Mouse (Mus musculus) thymus, postnatal 10 days (tissue): ENCODE results near the gene Lamtor4.
"Not testable (repeated sequence)": the region's sequence is repeated elsewhere in the genome, so short reads cannot be mapped to it uniquely, and the experiment has no call there.

ENCODE experiments used
- DNase-seq, 2 experiments: peaks; one replicate each; pipeline ENCODE4 v3.0.0; 2021; ENCODE audit warnings: low spot score in 2 of 2

The Lamtor4 gene

DNA sequence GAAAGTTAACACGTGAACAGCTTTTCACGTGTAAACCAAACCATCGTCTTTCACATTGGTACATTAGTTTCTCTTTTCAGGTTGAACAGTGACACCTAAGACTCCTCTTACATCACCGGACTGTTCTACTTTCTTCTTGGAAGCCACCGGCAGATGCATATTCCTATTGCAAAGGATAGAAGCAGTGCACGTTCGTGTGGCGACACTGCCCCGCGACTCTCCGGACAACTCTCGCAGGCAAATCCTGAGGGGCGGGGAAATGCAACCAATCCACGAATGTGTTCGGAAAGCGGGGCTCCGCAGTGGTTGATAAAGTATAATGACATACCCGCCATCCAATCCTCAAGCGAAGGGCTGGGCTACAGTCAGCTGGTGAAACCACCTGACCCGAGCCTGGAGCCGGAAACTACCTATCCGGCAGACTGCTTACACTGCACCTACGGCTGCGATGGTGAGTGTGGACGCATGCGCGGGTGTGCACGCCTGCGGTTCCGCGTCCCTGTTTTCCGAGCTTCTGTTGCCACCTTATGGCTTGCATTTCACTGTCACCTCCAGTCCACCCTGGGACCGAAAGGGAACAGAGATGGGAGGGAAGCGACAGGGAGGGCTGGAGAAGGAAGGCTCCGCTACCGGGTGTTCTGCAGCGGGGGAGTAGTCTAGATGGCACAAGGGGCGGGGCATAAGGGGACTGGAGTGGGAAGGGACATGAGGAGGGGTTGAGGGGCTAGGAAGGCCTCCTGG, at the start of gene Lamtor4:
Gene Lamtor4 (plus strand): TSS at position 130 of the 741 bp plus-strand sequence.
- DNase-seq: peak; percentile 87 to 88

DNA sequence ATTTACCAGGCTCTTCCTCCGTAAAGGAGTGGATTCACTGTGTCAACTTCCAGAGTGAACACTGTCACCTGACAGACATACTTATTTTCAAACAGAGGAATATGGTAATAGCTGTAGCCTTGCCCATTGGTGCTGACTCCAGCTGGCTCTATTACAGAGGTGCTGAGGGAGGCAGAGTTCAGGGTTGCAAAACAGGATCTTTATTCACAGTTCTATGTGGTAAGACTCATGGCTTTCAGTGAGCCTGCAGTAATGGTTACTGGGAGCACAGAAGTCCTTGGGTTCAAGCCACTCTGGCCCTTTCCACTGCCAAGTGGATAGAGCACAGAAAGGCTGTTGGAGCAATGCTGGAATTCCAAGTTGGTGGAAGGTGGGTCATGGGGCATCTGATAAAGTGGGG, 48.0 kb upstream of the Lamtor4 start:
- no peak for DNase-seq

DNA sequence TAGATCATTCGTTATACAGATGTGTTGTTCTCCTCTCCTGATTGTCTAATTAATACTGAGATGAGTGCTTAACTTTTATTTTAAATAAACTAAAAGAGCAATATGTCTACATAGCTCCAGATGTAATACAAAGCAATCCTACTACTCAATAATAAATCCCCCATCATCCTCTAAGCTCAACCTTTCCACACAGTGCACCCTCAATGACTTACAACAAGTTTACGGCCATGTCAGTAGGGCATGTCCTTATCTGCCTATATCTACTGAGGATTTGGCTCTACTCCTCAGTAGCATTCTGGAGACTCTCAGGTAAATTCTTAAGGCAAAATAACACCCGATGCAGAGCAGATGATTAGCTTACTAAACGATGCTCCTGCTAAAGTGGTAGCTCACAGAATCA, 47.4 kb upstream of the Lamtor4 start:
- DNase-seq: no peak

DNA sequence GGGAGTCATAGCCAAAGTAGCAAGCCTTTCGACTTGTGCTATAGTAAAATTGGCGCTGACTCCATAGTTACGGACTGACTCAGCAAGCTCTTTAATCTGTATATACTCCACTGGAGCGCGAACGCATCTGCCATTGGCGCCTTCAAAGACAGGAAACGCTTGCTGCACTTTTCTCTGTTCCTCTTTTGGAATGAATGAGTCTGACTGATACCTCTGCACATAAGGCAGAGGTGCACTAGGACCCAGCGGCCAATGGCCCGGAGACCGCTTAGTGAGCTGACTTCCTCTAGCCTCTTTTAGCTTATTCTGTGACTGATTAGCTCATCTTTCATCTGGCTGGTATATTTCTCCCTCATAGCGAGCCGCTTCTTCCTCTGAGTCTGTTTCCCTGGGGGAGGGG, 38.6 kb upstream of the Lamtor4 start:
- DNase-seq: not testable (repeated sequence)

DNA sequence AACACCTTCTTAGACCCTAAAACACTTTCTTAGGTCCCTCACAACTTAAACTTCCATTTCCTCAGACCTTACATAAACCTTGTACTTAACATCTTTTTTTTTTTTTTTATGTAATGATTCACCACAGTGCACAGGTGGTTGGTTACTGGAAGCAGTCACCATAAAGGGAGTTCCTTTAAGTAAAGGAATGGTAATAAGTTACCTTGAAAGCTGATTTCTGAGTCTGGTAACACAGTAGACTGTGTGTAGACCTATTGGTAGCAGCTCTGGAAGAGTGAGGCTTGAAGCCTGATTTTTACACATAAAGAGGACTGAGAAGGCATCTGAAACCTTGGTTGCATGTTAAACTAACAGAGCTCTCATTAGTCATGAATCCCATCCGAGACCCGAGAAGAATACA, 35.4 kb upstream of the Lamtor4 start:
- DNase-seq: no peak

DNA sequence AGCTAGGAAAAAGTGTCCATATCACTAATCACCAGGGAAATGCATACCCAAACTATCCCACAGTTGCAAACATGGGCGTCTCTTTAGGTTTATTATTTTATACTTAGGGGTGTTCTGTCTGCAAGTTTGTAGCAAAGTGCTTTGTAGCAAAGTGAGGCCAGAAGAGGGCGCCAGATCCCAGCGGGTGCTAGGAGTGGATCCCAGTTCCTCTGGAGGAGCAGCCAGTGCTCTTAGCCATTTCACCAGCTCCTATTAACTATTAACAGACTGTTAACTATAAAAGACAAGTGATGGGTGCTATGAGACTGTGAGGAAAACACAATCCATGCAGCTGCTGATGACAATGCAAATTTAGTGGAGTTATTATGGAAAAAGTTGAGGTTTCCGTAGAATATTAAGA, 33.2 kb upstream of the Lamtor4 start:
- peak; percentile 44 to 87 for DNase-seq

DNA sequence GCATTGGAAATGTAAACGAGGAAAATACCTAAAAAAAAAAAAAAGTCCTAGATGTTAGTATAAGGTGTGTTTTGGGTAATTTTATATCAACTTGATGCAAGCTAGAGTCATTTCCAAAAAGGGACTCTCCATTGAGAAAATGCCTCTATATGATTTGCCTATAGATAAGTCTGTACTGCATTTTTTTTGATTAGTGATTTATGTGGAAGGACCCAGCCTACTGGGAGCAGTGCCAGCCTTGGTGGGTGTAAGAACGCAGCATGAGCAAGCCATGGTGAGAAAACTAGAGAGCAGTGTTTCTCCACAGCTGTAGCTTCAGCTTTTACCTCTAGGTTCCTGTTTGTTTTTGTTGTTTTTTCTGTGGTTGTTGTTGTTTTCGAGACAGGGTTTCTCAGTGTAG, 32.0 kb upstream of the Lamtor4 start:
- no peak for DNase-seq

DNA sequence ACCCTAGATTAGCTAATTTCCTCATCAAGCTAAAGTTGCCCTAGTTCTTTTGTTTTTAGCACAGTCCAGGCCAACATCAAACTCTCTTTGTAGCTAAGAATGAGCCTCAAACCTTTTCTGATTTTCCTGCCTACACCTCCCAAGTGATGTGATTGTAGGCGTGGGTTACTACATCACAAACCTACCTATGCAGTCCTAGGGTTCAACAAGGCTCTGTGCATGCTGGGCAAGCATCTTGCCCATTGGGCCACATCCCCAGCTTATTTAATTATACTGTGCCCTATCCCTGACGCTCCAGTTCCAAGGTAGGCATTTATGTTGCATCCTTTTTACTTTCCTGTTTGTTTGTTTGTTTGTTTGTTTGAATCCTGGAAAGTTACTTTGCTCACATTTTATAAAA, 29.6 kb upstream of the Lamtor4 start, which contains the start of gene Nxpe5:
Gene Nxpe5 (plus strand): TSS at position 199 of the 400 bp plus-strand sequence.
- no peak for DNase-seq

DNA sequence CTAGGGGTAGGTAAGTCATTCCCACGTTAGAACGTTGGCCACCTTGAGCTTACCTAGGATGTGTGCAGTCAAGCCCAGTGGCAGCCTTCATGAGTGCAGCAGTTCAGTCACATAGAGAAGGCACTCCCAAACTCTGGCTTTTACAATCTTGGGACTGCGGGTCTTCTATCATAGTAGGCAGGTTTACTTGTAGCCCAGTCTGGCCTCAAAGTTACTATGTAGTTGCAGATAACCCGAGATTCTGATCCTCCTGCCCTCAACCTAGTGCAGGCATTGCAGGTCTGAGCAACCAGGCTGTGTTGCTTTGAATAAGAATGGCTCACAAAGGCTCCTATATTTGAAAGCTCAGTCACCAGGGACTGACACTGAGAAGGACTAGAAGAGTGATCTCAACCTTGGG, 28.8 kb upstream of the Lamtor4 start:
- DNase-seq: no peak

DNA sequence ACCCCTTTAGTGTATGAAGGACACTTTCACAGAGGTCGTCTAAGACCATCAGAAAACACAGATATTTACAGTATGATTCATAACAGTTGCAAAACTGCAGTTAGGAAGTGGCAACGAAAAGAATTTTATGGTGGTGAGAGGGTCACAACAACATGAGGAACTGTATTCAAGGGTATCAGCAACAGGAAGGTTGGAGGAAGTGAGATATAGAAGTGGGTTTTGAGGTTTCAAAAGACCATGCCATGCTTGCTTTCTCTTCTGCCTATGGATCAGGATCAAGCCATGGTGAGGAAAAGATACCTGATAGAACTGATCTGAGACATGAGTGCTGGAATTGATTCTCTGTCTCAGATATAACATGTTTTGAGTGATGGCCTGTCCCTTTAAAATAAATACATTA, 27.9 kb upstream of the Lamtor4 start:
- no peak for DNase-seq

DNA sequence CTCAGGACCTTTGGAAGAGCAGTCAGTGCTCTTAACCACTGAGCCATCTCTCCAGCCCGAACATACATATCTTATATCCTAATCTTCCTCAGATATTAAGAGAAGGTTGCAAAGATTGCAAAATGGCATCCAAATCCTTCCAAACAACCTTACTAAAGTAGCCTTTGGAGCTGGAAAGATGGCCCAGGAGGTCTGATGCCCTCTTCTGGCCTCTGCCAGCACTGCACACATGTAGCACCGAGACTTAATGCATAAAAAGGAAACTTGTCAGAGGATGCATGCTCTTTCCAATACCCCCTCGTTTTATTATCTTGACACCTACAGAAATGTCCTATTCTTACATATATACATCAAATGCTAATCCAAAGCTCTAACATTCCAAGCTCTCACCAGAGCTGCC, 27.3 kb upstream of the Lamtor4 start:
- peak in 1 of 2 experiments; percentile 52 for DNase-seq

DNA sequence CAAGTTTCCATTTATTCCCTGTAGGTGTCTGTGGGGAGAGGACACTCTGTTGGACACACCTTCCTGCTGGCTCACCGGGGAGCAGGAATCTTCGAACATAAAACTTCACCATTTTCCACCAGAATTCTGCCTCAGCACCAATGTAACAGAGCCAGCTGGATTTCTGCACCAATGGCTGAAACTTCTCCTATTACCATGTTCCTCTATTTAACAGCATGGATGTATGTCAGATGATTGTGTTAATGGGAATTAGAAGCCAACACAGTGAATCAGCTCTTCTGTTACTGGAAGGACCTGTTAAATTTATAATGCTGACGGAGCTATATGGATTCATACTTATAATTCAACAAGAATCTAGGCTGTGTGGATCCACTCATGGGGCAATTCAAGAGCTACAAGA, 25.8 kb upstream of the Lamtor4 start:
- DNase-seq: no peak

DNA sequence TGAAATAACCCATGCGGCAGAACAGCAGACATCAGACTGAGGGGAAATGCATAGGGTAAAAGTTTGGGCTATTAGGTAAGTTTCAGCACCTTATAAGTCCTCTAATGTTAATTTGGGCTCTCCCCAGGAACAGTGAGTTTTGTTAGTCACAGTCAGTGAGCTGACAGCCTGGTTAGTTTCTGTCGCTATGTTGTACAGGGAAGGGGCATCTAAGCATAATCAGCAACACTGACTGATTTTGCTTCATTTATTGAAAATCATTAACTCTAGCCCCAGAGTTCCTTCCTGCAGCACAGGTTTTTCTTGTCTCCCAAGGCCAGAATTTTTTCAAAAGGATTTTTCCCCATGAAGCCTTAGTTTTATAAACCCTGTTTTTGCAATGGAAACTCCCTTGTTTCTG, 21.5 kb upstream of the Lamtor4 start:
- DNase-seq: no peak

DNA sequence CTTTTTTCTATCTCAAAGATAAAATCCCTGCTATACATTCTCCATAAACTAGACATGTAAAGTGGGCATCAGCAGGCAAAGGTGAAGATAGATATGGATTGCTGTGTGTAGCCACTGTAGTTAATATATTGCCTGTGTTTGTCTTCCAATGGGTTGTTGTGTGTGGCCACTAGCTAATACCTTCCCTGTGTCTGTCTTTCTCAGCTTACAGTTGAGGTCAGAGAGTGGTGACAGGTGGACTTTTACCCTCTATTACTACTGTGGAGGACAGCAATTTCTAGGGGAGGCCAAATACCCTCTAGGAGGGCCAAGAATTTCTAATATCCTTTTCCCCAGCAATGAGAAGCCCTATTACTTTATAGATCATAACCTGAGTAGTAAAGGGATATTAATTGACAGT, 21.1 kb upstream of the Lamtor4 start:
- DNase-seq: no peak

DNA sequence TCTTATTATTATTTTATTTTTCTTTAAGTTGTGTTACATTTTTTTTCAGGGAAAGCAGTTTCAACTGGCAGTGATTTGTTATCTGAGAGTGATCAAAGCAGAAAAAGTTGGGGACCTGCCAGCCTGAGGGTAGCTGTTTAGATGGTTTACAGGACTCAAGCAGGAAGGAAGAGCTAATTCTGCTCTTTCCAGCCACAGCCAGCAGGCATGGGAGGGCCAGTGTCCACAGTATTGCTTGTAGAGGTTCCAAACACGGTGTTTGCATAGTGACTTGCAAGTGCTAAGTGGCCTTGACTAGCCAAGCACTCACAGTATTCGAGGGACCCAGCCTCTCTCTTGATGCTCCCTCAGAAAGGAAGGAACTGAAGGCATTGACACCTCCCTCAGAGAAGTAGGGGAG, 13.8 kb upstream of the Lamtor4 start:
- no peak for DNase-seq

DNA sequence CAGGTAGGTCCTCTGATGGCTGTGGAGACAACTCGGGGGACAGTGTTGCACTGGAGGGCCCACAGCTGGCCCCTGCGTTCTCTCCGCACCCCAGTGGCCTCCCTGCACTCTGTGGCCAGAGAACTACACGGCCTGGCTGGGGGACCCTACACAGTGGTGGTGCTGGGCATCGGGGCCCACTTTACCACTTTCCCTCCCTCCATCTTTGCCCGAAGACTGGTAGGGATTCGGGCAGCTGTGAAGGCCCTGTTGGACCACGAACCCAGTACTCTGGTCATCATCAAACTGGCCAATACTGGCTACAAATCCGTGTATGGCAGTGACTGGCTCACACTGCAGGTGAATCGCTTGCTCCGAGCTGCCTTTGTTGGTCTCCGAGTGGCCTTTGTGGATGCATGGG, 4.1 kb upstream of the Lamtor4 start:
- no peak for DNase-seq

DNA sequence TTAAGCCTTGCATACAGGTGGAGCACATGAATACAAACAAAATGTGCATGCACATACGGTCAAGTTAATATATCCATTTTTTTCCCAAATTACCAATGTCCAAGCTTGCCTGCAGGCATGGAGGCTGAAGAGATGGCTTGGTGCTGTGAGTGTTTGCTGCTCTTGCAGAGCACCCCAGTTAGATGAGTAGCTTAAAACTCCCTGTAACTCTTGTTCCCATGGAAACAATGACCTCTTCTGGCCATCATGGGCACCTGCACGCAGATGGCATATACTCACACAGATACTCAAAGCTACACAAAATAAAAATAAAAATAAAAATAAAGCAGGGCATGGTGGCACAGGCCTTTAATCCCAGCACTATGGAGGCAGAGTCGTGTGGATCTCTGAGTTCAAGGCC, 2.2 kb upstream of the Lamtor4 start:
- DNase-seq: no peak

DNA sequence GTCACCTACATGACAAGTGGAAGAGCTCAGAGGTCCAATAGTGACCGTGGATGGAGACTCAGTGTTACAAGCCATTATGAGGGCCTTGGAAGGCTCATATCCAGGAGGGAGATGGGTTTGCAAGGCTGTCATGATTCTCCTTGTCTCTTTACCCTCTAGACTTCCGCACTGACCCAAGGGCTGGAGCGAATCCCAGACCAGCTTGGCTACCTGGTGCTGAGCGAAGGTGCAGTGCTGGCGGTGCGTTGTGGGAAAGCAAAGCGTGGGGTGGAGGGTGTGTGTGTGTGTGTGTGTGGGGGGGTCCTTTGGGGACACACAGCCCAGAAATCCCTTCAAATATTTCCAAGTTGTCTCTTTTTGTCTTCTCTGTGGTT, 799 bp downstream of the Lamtor4 start:
- DNase-seq: no peak

DNA sequence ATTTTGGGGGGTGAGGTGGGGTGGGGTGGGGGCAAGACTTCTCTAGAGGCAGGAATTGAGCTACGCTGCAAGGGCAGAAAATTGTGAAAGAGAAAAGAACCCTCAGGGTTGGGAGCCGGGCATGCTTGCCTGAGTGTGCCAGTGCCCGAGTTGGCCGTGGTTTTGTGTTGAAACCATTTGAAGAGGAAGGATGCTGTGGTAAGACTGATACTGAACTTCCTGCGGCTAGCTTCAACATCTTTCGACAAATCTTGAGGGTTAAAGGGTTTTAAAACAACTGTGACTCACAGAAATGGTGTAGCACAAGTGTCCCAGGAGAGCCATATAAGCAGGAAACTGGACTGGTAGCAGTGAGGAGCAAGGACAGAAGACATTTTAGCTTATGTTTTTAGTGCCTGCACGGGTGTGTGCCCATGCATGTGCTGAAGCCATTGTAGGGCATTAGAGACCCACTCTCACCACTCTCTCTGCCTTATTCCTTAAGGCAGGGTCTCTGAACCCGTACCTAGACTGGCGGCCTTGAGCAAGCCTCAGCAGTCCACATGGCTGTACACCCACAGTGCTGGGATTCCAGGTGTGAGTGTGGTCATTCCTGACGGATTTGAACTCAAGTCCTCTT, 1.8 kb downstream of the Lamtor4 start:
- DNase-seq: no peak

DNA sequence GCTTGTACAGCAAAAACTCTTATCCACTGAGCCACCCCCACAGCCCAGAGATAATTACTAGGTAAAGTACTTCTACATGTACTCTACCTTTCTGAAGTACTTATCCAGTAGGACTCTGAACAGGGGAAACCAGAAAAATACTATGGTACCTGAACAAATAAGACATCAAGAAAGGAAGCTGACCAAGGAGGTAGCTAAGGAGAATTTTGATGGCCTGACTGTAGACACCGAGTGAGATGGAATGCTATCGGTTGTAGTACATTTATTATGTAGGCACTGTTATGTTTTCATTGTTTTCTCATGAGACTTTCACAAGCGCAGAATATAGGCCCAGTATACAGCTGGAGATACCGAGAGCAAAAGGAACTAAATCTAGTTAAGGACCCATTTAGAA, 2.3 kb downstream of the Lamtor4 start:
- DNase-seq: no peak

DNA sequence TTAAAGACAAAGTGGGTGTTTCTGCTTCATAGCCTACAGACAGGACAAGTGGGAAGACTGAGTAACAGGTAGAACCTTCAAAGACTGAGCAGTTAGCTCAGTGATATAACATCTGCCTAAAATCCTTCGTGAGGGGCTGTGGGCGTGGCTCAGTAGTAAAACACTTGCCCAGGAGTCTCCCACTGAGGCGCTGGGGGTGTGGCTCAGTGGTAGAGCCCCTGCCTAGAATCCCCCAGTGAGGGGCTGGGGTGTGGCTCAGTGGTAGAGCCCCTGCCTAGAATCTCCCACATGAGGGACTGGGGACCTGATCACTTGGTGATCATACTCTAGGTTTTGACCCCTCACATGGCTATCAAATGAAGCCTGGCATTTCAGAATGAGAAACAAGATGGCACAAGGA, 2.8 kb downstream of the Lamtor4 start:
- DNase-seq: no peak

DNA sequence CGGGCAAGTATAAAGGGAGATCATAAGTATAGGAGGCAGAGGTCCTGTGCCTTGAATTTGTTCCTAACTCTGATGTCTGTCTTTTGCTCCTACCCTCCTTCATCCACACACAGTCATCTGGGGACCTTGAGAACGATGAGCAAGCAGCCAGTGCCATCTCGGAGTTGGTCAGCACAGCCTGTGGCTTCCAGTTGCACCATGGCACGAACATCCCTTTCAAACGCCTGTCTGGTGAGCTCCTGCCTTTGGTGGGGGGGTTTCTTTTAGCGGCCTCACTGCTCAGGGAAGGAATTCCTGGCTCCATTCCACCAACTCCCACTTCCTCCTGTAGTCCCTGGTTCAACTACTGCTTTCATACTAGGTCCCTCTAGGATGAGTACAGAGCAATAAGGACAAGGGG, 3.3 kb downstream of the Lamtor4 start:
- no peak for DNase-seq

DNA sequence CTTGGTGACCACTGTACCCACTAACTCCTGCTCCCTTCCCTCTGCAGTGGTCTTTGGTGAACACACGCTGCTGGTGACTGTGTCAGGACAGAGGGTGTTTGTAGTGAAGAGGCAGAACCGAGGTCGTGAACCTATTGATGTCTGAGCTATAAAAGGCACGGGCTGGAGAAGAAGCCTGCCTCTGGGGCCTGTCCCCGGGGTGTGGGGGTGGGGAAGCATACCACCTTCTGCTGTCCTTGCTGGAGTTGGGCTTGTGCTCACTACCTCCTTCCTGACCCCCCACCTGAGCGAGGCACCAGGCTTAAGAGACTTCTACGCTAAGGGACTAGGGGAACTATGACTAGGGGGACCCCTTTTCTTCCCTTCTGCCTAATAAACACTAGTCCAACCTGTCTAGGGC, 3.7 kb downstream of the Lamtor4 start:
- no peak for DNase-seq

DNA sequence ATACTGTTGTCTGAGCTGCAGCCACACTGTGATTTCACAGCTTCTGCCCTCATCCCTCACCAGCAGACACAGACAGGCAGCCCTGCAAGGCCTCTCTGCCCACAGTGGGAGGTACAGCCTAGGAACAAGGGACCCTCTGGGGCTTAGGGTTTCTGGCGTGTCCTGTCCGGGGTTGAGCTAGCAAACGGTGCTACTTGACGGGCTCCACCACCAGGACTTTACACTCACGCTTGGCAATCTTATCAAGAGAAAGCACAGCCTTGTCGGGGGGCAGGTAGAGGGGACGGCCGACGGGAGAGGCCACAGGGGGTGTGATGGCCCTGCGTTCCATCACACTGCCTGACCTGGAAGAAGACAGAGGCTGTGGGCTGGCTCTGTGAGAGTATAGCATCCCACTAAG, 4.8 kb downstream of the Lamtor4 start:
- no peak for DNase-seq
